Mouse (Mus musculus): ENCODE measurements around the gene AU040320.

AU040320 gene

GRCm38 (mm10) chr4:126753268-126754230, at the start of gene AU040320, which contains the start of gene Ncdn:
Gene AU040320, plus strand, starts transcription at chr4:126753544.
Gene Ncdn, minus strand, starts transcription at chr4:126753438.
- peak; percentile 94 to 95 for DNase-seq

DNA sequence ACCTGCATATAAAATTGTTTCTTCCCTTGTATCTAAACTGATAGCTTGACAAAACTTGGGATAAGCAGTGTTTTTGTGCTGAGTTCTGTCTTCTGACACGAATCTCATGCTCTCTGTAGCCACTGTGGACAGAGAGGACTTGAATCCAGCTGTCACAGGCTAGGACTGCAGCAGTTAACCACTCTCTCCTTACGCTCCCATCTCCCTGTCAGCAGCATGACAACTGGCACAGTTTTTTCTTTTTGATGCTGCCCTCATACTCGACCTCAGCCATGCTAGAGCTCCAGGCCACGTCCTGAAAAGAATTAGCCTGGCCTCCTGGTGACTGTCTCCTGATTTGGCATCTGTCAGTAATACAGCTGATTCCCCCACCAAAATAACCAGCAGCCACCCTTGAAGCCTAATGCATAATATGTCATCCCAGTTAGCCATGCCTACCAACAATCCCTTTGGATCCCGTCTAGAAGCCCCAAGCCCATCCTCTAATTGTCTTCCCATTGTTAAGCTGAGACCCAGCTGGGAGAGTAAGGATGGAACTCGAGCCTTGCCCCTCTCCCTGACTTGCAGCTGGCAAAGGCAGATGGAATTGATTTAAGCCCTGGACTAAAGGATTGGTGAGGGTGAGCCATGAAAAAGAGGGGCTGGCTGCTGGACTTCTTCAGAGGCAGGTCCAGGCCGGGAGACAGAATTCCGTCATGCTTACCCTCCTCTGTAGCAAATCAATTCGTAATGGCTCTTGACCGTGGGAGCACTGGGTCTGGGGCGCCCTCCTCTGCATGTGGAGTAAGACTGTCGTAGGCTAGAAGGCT, 46.5 kb upstream of the AU040320 start:
- DNase-seq: no peak

DNA sequence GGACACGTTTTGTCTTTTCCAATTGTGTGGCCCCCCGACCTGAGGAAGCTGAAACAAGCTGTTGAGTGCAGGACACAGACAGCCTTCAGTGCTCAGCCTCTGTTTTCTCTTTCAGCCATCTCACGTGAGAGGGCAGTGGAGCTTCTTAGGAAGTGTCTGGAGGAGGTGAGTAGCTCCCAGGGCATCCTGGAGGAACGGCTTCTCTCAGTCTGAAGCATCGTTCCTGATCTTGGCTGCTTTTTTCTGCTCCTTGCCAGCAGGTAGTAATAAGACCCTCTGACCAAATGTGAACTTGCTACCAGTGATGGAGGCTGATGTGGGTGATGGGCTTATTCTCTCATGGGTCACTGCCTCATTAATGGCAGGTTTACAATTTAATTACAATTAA, 45.9 kb upstream of the AU040320 start:
- DNase-seq: no peak

DNA sequence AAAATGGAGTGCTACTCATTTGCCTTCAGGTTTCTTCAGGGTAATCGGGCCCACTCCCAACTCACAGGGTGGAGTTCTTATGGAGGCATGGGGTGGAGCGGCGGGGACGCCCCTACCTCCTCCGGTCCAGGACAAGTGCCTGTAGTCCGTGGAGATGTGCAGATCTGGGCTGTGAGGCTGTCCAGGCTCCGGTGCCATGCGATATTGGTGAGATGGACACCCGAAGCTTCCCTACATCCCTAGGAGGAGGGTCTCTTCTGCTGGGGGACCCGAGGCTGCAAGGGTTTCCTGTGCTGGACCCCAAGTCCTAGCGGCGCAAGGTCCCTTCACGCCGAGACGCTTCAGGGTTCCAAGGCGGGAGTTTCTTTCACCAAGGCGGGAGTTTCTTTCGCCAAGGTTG, 21.2 kb upstream of the AU040320 start:
- DNase-seq: no peak

GRCm38 (mm10) chr4:126732531-126733380, 20.6 kb upstream of the AU040320 start:
- no peak for DNase-seq

GRCm38 (mm10) chr4:126734001-126734603, 19.2 kb upstream of the AU040320 start:
- DNase-seq: no peak

DNA sequence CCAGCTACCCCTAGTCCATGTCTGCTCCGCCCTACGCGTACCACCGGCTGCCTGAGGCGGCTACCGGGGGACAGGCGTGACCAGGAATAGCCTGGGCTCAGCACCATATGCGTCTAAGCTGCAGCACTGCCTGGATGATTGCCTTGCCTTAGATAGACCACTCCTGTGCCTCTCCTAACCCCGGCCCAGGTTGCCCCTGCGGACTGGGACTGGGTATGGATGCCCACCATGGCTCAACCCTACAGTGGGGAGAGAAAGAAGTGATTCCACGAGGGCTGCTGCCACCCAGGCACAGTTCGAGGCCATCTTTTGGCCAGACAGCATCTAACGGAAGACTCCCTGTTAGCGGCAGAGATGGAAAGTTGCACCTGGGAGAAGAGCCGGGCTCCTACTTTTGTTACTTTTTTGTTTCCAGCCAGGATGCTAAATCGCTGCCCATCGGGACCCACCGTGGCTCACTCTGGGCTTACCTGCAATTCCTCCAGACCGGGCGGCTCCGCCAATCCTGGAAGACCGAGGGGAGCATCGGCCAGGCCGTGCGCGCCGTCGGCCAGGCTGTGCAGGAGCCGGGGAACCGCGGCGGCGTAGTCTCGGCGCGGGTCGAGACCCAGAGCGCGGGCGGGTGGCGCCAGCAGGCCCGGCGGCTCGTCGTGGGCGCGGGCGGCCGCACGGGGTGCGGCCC, 18.5 kb upstream of the AU040320 start:
- no peak for DNase-seq

GRCm38 (mm10) chr4:126735382-126736000, 17.9 kb upstream of the AU040320 start:
- no peak for DNase-seq

DNA sequence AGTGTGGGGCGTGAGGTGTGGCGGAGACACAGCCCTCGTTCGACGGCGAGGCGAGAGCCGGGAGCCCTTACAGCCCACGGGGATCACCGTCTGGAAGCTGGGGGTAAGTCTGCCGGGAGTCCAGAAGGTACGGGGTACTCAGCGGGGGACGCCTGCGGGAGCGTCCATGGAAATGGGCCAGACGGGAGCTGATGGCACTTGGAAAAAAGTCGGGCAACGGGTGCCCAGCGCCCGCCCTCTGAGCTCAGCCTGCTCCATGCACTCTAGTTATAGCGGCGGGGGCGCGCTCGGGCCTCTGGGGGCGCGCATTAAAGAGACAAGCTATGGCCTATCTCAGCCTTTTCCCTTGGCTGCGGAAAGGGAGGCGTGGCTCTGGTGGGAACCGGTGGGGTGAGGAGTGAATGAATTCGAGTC, 17.3 kb upstream of the AU040320 start, which contains the start of gene Tfap2e:
Gene Tfap2e, minus strand, starts transcription at position 240 of the 414 bp plus-strand sequence.
- no peak for DNase-seq

DNA sequence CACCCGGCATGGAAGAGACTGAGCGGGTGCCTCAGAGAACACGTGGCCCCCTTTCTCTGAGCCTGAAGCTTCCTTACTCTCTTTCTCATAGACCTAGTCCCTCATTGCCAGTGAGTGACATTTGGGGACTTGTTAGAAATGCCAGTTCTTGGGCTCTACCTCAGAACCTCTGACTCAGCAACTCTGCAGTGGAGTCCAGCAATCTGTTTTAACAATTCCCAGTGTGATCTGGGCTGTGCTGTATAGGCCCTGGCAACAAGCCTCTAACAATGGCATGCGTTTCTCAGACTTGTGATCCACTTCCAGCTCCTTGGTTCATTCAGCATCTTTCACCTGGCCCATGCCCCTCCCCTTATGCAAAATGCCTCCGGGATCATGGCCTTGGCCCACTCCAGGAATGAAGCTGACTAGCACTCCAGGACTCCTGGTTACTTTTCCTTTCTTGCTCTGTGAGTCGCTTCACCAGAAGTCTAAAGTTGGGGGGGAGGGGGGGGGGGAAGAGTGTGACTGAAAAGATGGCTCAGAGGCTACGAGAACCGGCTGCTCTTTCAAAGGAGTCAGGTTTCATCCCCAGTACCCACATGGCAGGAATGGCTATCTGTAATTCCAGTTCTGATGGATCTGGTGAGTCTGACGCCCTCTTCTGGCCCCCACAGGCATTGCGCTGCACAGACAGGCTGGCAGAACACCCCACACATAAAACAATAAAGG, 13.2 kb upstream of the AU040320 start:
- DNase-seq: no peak

GRCm38 (mm10) chr4:126741448-126741847, 11.9 kb upstream of the AU040320 start:
- peak; percentile 58 to 66 for DNase-seq

- DNase-seq: no peak
These were observed 10.4 kb upstream of the AU040320 start for GRCm38 (mm10) chr4:126742976-126743375.

GRCm38 (mm10) chr4:126743713-126744112, 9.6 kb upstream of the AU040320 start:
- no peak for DNase-seq

GRCm38 (mm10) chr4:126744831-126745230, 8.5 kb upstream of the AU040320 start:
- no peak for DNase-seq

DNA sequence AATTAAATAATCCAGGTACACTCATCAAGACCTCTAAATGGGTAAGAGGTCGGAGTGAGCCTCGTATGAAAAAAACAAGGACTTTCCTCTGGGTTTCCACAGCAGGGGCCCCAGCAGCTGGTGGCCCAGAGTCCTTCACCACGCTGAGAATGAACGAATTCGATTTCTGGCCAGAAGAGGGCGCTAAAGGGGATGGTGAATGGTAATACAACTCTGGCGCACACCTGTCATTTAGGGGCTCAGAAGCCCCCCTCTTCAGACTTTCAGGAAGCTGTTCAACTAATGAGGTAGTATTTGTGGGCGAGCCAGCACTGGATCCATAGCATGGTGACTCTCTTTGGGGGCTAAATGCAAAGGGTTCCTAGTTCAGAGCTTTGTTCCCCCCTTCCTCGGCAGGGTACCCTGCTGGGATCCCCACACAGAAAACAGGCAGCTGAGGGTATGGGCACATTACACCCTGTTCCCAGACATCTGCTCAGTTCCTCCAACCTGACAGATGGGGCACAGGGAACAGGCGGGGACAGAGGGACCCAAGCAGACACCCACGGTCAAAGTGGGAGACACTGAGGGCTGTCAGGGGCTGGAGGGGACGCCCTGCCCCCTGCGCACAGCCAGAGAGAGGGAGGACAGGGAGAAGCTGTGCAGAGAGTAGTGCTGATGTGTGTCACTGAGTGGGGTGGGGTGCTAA, 7.7 kb upstream of the AU040320 start:
- DNase-seq: no peak

- DNase-seq: no peak
These were observed 7.0 kb upstream of the AU040320 start for GRCm38 (mm10) chr4:126746194-126746840.

DNA sequence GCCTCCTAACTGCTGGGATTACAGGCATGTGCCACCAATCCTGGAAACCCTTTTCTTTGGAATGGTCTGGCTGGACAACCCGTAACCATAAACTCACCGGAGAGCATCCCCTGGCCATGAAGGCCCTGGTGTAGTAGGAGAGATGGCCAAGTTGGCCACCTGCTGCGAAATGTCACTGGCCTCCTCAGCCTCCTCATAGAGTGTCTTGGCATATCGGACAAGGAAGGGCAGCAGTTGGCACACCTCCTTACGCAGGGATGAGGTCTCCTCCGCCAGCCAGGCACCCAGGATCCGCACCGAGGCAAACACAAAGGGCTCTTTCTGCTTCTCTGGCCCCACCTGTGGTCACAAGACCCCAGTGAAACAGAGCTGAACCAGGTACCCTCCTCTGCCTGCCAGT, 5.0 kb upstream of the AU040320 start:
- DNase-seq: no peak

DNA sequence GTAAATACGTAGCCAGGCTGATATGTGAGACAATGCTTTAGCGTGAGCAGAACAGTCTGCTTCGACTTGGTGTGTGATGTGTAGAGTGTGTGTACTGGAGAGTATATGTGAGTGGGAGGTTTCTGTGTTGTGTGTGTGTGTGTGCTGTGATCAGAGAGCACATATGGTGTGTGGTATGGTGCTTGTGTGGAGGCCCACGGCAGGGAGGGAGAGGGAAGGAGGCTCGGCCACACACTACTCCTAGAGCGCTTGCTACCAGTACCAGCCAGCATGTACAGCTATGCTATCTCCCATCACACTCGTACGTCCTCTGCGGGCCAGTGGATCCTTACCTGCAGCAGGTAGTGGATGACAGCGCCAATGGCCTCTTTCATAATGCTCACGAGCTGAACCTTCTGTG, 3.8 kb upstream of the AU040320 start:
- no peak for DNase-seq

- no peak for DNase-seq
These were observed 3.2 kb upstream of the AU040320 start for GRCm38 (mm10) chr4:126750046-126750683.

All from thymus, adult 18-20 months (tissue).